Mouse (Mus musculus) liver, postnatal 0 days (tissue): Measurements from ENCODE around the gene Gm10277. TPM values are rescaled to one million over a fixed set of nuclear protein-coding genes. Genes with fewer than 3 reads are reported as not detected.

Source experiments
- ATAC-seq: fragments of 200-750 bp; cut with Nextera tagmentation; 2 replicates; pipeline ENCODE4 v1.8.0; 2017; ENCODE audit warnings: mild to moderate bottlenecking, moderate library complexity
- DNase-seq: peaks from one replicate; pipeline ENCODE4 v3.0.0-alpha.2; 2016
- H3K27ac ChIP-seq: fragments of 300-500 bp; sonication (generic); 2 replicates; pipeline ENCODE4 v1.5.1; 2014; ENCODE audit warnings: antibody characterized with exemption, moderate library complexity, mild to moderate bottlenecking, low read depth
- H3K27me3 ChIP-seq: fragments of 300-500 bp; sonication (generic); 2 replicates; pipeline ENCODE4 v1.6.1; 2014; ENCODE audit warnings: low read length, control low read depth, mixed read lengths; ENCODE audit not compliant: insufficient read depth
- H3K36me3 ChIP-seq: fragments of 300-500 bp; sonication (generic); replicated peaks from 2 replicates; pipeline ENCODE4 v1.6.1; 2014; ENCODE audit warnings: mild to moderate bottlenecking, control low read depth, low read length, moderate library complexity, mixed read lengths; ENCODE audit not compliant: insufficient read depth
- H3K4me1 ChIP-seq: fragments of 300-500 bp; sonication (generic); 2 replicates; pipeline ENCODE4 v1.6.1; 2014; ENCODE audit warnings: antibody characterized with exemption, mild to moderate bottlenecking, control low read depth; ENCODE audit not compliant: insufficient read depth
- H3K4me2 ChIP-seq: fragments of 300-500 bp; sonication (generic); 2 replicates; pipeline ENCODE4 v1.6.1; 2014; ENCODE audit warnings: low read depth, mild to moderate bottlenecking, low read length, moderate library complexity, mixed read lengths
- H3K4me3 ChIP-seq: fragments of 300-500 bp; sonication (generic); 2 replicates; pipeline ENCODE4 v1.5.1; 2014; ENCODE audit warnings: low read depth, low read length
- H3K9ac ChIP-seq: fragments of 300-500 bp; sonication (generic); replicated peaks from 2 replicates; pipeline ENCODE4 v1.6.1; 2014; ENCODE audit warnings: mild to moderate bottlenecking, moderate library complexity
- H3K9me3 ChIP-seq: fragments of 300-500 bp; sonication (generic); 2 replicates; pipeline ENCODE4 v1.6.1; 2016; ENCODE audit warnings: mild to moderate bottlenecking, control low read depth, low read length, mixed read lengths
- CTCF ChIP-seq: sonication (generic); IDR thresholded peaks from 2 replicates; pipeline ENCODE4 v1.5.1; 2016; ENCODE audit warnings: antibody characterized with exemption, low read depth
- EP300 ChIP-seq: IDR thresholded peaks from 2 replicates; pipeline ENCODE4 v1.6.1; 2016; ENCODE audit warnings: antibody characterized with exemption, low read depth, mild to moderate bottlenecking
- WGBS: fragments of 180-500 bp; shearing (Covaris S2); extraction: QIAGEN DNeasy Blood & Tissue Kit; methylation state at CpG from one replicate; pipeline ENCODE4 v1.1.7; 2014; ENCODE audit not compliant: insufficient replicate concordance; 5-methylcytosine and 5-hydroxymethylcytosine counted together
- polyA plus RNA-seq: library from polyadenylated mRNA; unstranded; fragments of >200 nt; fragmentation: Nextera tagmentation; extraction: Ambion mirVana; gene quantifications from 2 replicates; pipeline ENCODE4 v1.2.1, GENCODE M21; 2015

Gene Gm10277
- polyA plus RNA-seq, 1 experiment from 2014 or later, result 0.31 TPM

GRCm38 (mm10) chr11:77828163-77828562, 40.6 kb upstream of the Gm10277 start:
- WGBS, result 77% methylated on average over 5 of the region's 5 CpGs
- H3K4me3 ChIP-seq, result no peak overlapping the region
- TF ChIP-seq CTCF (peak; percentile 24; the same call in 1 of the 2 replicates), EP300 (no peak)
- no peak for ATAC-seq
- H3K27ac ChIP-seq, result no peak overlapping the region
- peaks cover 74% of the 10 kb centered on the region for H3K36me3 ChIP-seq
- no peaks in the 10 kb centered on the region for H3K9me3 ChIP-seq
- H3K4me2 ChIP-seq, result no peak overlapping the region
- H3K4me1 ChIP-seq, result no peaks in the 10 kb centered on the region
- no peak for DNase-seq
- H3K27me3 ChIP-seq, result no peaks in the 10 kb centered on the region
- no peak overlapping the region for H3K9ac ChIP-seq

- no peak overlapping the region for H3K4me2 ChIP-seq
- H3K9ac ChIP-seq, result no peak overlapping the region
- H3K36me3 ChIP-seq, result peaks cover 70% of the 10 kb centered on the region
- 0 out of 2 replicates have a peak, but pooled peaks have one; percentile 45 for ATAC-seq
- H3K4me3 ChIP-seq, result no peak overlapping the region
- 64% methylated on average over 18 of the region's 18 CpGs for WGBS
- no peaks in the 10 kb centered on the region for H3K4me1 ChIP-seq
- DNase-seq, result peak; percentile 81
- peak; percentile 98 for TF ChIP-seq CTCF
- TF ChIP-seq EP300, result no peak
- no peak overlapping the region for H3K27ac ChIP-seq
- H3K27me3 ChIP-seq, result no peaks in the 10 kb centered on the region
- H3K9me3 ChIP-seq, result no peaks in the 10 kb centered on the region
Measured at GRCm38 (mm10) chr11:77827241-77827995, 39.9 kb upstream of the Gm10277 start.

- no peak overlapping the region for H3K4me3 ChIP-seq
- WGBS, result 74% methylated on average over 3 of the region's 3 CpGs
- H3K9ac ChIP-seq, result no peak overlapping the region
- no peak for DNase-seq
- TF ChIP-seq CTCF (no peak), EP300 (no peak)
- no peak overlapping the region for H3K27ac ChIP-seq
- H3K4me1 ChIP-seq, result no peaks in the 10 kb centered on the region
- no peaks in the 10 kb centered on the region for H3K27me3 ChIP-seq
- no peak for ATAC-seq
- no peak overlapping the region for H3K4me2 ChIP-seq
- peaks cover 63% of the 10 kb centered on the region for H3K36me3 ChIP-seq
- H3K9me3 ChIP-seq, result no peaks in the 10 kb centered on the region
Measured at GRCm38 (mm10) chr11:77826311-77826710, 38.8 kb upstream of the Gm10277 start.

GRCm38 (mm10) chr11:77825853-77826252, 38.3 kb upstream of the Gm10277 start:
- TF ChIP-seq EP300 (no peak), CTCF (peak; percentile 77)
- H3K4me2 ChIP-seq, result no peak overlapping the region
- no peaks in the 10 kb centered on the region for H3K4me1 ChIP-seq
- 19% methylated on average over 5 of the region's 5 CpGs for WGBS
- DNase-seq (peak; percentile 64), ATAC-seq (no peak)
- H3K27ac ChIP-seq, result no peak overlapping the region
- H3K27me3 ChIP-seq, result no peaks in the 10 kb centered on the region
- no peak overlapping the region for H3K4me3 ChIP-seq
- no peak overlapping the region for H3K9ac ChIP-seq
- H3K36me3 ChIP-seq, result peaks cover 63% of the 10 kb centered on the region
- H3K9me3 ChIP-seq, result no peaks in the 10 kb centered on the region

- Histone ChIP-seq H3K4me1 (no peaks in the 10 kb centered on the region), H3K27ac (no peak overlapping the region), H3K9ac (no peak overlapping the region), H3K4me2 (no peak overlapping the region), H3K9me3 (no peaks in the 10 kb centered on the region), H3K36me3 (peaks cover 65% of the 10 kb centered on the region), H3K27me3 (no peaks in the 10 kb centered on the region), H3K4me3 (no peak overlapping the region)
- ATAC-seq, result no peak
- WGBS, result 28% methylated on average over 7 of the region's 7 CpGs
- TF ChIP-seq CTCF (peak; percentile 85), EP300 (no peak)
- DNase-seq, result peak; percentile 76
Measured at GRCm38 (mm10) chr11:77822781-77823180, 35.2 kb upstream of the Gm10277 start.

GRCm38 (mm10) chr11:77821648-77822047, 34.1 kb upstream of the Gm10277 start:
- Histone ChIP-seq H3K4me3 (no peak overlapping the region), H3K27me3 (no peaks in the 10 kb centered on the region), H3K27ac (no peak overlapping the region), H3K9ac (no peak overlapping the region), H3K4me1 (no peaks in the 10 kb centered on the region), H3K36me3 (peaks cover 65% of the 10 kb centered on the region), H3K9me3 (no peaks in the 10 kb centered on the region), H3K4me2 (no peak overlapping the region)
- DNase-seq, result peak; percentile 74
- TF ChIP-seq CTCF, result peak; percentile 86
- no peak for TF ChIP-seq EP300
- no peak for ATAC-seq
- 37% methylated on average over 8 of the region's 8 CpGs for WGBS
